Mouse (Mus musculus) layer of hippocampus, postnatal 14 days (tissue): Measurements from ENCODE around the gene Lap3. TPM values are rescaled to one million over a fixed set of nuclear protein-coding genes. Genes with fewer than 3 reads are reported as not detected.

Experiments used
- total RNA-seq, 2 experiments: library from RNA; stranded (reverse); gene quantifications; 2 replicates each; pipeline ENCODE4 v1.2.3; 2021

Gene Lap3
- total RNA-seq, 2 experiments from 2014 or later: 45.8 to 51.5 TPM

Other genes starting within 250 kb of the Lap3 start
- 100 to 1,000 TPM; 105 TPM for gene Qdpr, start 43.1 kb upstream of the Lap3 start, total RNA-seq
- gene Clrn2, start 39.6 kb upstream of the Lap3 start, total RNA-seq: under 1 TPM in 1 of 2 experiments, not detected in 1; 0.48 TPM
- 10 to 100 TPM; 75.4 to 82.8 TPM for gene Med28, start 26.9 kb downstream of the Lap3 start, total RNA-seq
- 10 to 100 TPM; 13.5 to 16.0 TPM for gene Fam184b, start 146.2 kb downstream of the Lap3 start, total RNA-seq
- gene Ncapg, start 176.5 kb downstream of the Lap3 start, total RNA-seq: 1 to 10 TPM in 1 of 2 experiments, under 1 TPM in 1; 0.81 to 1.7 TPM